In genomic region chr13:98030959-98031641, GRCm38 (mm10) we compare ENCODE assay signal across 8 mouse cellular contexts.
DNase-seq lines count a peak whose midpoint lies in the region; ATAC-seq and TF ChIP-seq lines count a peak whose summit lies in the region.

No protein-coding gene starts in this region.

- H3K9ac ChIP-seq in hindbrain, embryonic 12.5 days: peak overlapping the region; percentile 32; the same call in 1 of the 2 replicates
- no peak overlapping the region for H3K9ac ChIP-seq in lung, postnatal 0 days (replicated peaks; ENCODE audit: low read depth)

- H3K27me3 ChIP-seq in hindbrain, embryonic 12.5 days: no peaks in the 10 kb centered on the region
- H3K27me3 ChIP-seq in lung, postnatal 0 days (replicated peaks; ENCODE audit: insufficient read depth, low read length): no peaks in the 10 kb centered on the region

- TF ChIP-seq EP300 in lung, postnatal 0 days (IDR thresholded peaks at IDR 0.05): no peak

- WGBS in hindbrain, embryonic 12.5 days: 13% methylated on average over 16 of the region's 16 CpGs
- WGBS in lung, postnatal 0 days: 15% methylated on average over 16 of the region's 16 CpGs

- H3K27ac ChIP-seq in hindbrain, embryonic 12.5 days: no peak overlapping the region
- H3K27ac ChIP-seq in lung, postnatal 0 days (ENCODE audit: low read length): peak overlapping the region; percentile 33; the same call in 1 of the 2 replicates

- peak; percentile 68 for ATAC-seq in hindbrain, embryonic 12.5 days (ENCODE audit: low FRiP score)
- peak; percentile 40 for ATAC-seq in lung, postnatal 0 days

- H3K4me1 ChIP-seq in hindbrain, embryonic 12.5 days: peaks cover 5% of the 10 kb centered on the region
- no peaks in the 10 kb centered on the region; the same call in 1 of the 2 replicates for H3K4me1 ChIP-seq in lung, postnatal 0 days (ENCODE audit: insufficient read depth, low read depth, low read length)

- no peaks in the 10 kb centered on the region for H3K36me3 ChIP-seq in hindbrain, embryonic 12.5 days
- H3K36me3 ChIP-seq in lung, postnatal 0 days (ENCODE audit: insufficient read depth, low read length): no peaks in the 10 kb centered on the region

- peak; percentile 97 for TF ChIP-seq CTCF in lung, postnatal 0 days (IDR thresholded peaks at IDR 0.05)

- peak overlapping the region; percentile 18; the same call in 1 of the 2 replicates for H3K4me3 ChIP-seq in hindbrain, embryonic 12.5 days
- H3K4me3 ChIP-seq in lung, postnatal 0 days (ENCODE audit: low read depth, low read length): peak overlapping the region; percentile 19; the same call in 1 of the 2 replicates

- peak; percentile 92 for DNase-seq in NIH3T3 (ENCODE audit: low read depth)
- DNase-seq in cerebellum, adult 9-10 months: peak; percentile 71
- peak; percentile 72 to 98 for DNase-seq in frontal cortex, adult 2 months (ENCODE audit: extremely low spot score in 1 of 2, low spot score in 1 of 2)
- peak; percentile 90 for DNase-seq in layer of hippocampus, postnatal 10 days (ENCODE audit: low spot score in 2 of 2)
- DNase-seq in lung, postnatal 0 days (ENCODE audit: low spot score): peak; percentile 89
- peak; percentile 89 for DNase-seq in ovary, postnatal 14 days (ENCODE audit: low spot score)
- peak; percentile 79 for DNase-seq in thymus, postnatal 25 days

- peak overlapping the region; percentile 43 for H3K4me2 ChIP-seq in hindbrain, embryonic 12.5 days (replicated peaks)
- H3K4me2 ChIP-seq in lung, postnatal 0 days (replicated peaks; ENCODE audit: low read depth, low read length): peak overlapping the region; percentile 47

- H3K9me3 ChIP-seq in hindbrain, embryonic 12.5 days (replicated peaks): no peaks in the 10 kb centered on the region
- no peaks in the 10 kb centered on the region for H3K9me3 ChIP-seq in lung, postnatal 0 days (ENCODE audit: low read length)
